Mouse (Mus musculus): ENCODE data around the gene Phf21a.

GRCm38 (mm10) chr2:92055101-92055813, 37.7 kb upstream of the Phf21a start:
- TF ChIP-seq CTCF (IDR thresholded peaks at IDR 0.05; ENCODE audit: control insufficient read depth, insufficient read depth, low read length) (no peak), POLR2A (IDR thresholded peaks at IDR 0.05; ENCODE audit: borderline replicate concordance, control insufficient read depth, low read depth, low read length) (peak; percentile 30; the same call in 1 of the 2 replicates)

Measured in bone marrow, adult 2 months (tissue).